Mouse (Mus musculus) G1E (cell line): ENCODE data around the gene Det1. TPM values are rescaled to one million over a fixed set of nuclear protein-coding genes. Genes with fewer than 3 reads are reported as not detected.

ENCODE experiments used
- ATAC-seq: 2 replicates; pipeline ENCODE4 v1.8.0; 2016; ENCODE audit warnings: mild to moderate bottlenecking; ENCODE audit not compliant: insufficient number of reproducible peaks, poor library complexity, low FRiP score, severe bottlenecking; ENCODE audit errors: extremely low read depth
- DNase-seq: peaks from one replicate; pipeline ENCODE4 v3.0.0; 2012; ENCODE audit warnings: low spot score
- H3K27me3 ChIP-seq: 2 replicates; pipeline ENCODE4 v1.6.1; 2012; ENCODE audit warnings: mild to moderate bottlenecking, low read length, inconsistent platforms; ENCODE audit not compliant: insufficient read depth
- H3K36me3 ChIP-seq: replicated peaks from 2 replicates; pipeline ENCODE3; 2012; ENCODE audit warnings: mild to moderate bottlenecking, inconsistent platforms
- H3K4me1 ChIP-seq: 2 replicates; pipeline ENCODE4 v1.6.1; 2012; ENCODE audit warnings: low read depth, low read length, inconsistent platforms, mixed read lengths; ENCODE audit not compliant: insufficient read depth
- H3K4me3 ChIP-seq: 2 replicates; pipeline ENCODE4 v1.5.1; 2012; ENCODE audit warnings: low read depth, mild to moderate bottlenecking, inconsistent platforms, low read length, moderate library complexity, mixed read lengths
- H3K9me3 ChIP-seq: replicated peaks from 2 replicates; pipeline ENCODE4 v1.6.1; 2012; ENCODE audit warnings: inconsistent platforms
- CTCF ChIP-seq: IDR thresholded peaks from 2 replicates; pipeline ENCODE4 v1.5.1; 2012; ENCODE audit warnings: low read depth, low read length, inconsistent platforms, mixed read lengths
- GATA1 ChIP-seq: IDR thresholded peaks from 2 replicates; pipeline ENCODE4 v1.6.1; 2012; ENCODE audit warnings: borderline replicate concordance, low read length, inconsistent platforms, mixed read lengths
- GATA2 ChIP-seq: IDR thresholded peaks from 2 replicates; pipeline ENCODE4 v1.6.1; 2012; ENCODE audit warnings: low read depth, low read length, inconsistent platforms, borderline replicate concordance
- POLR2AphosphoS5 ChIP-seq: IDR thresholded peaks from 2 replicates; pipeline ENCODE4 v1.6.1; 2012; ENCODE audit warnings: low read depth, low read length, inconsistent platforms; ENCODE audit not compliant: insufficient replicate concordance
- TAL1 ChIP-seq: conservative IDR thresholded peaks from 2 replicates; pipeline ENCODE4 v1.6.1; 2012; ENCODE audit warnings: low read depth, low read length, inconsistent platforms, mixed read lengths
- polyA plus RNA-seq: library from polyadenylated mRNA; stranded (reverse); fragments of >175 nt; gene quantifications from 2 replicates; pipeline ENCODE4 v1.2.3, GENCODE M21; 2012
- total RNA-seq, 2 experiments: library from RNA; stranded (forward) in 1 of 2; stranded (reverse) in 1 of 2; fragments of 200-1000 nt in 1 of 2; fragments of >200 nt in 1 of 2; fragmentation: Nextera tagmentation in 1 of 2; gene quantifications; 2 replicates each; pipeline ENCODE4 v1.2.3; 2014 to 2017

The Det1 gene
- total and polyA plus RNA-seq, 3 experiments: 8.8 to 42.5 (median 17.9) TPM

DNA sequence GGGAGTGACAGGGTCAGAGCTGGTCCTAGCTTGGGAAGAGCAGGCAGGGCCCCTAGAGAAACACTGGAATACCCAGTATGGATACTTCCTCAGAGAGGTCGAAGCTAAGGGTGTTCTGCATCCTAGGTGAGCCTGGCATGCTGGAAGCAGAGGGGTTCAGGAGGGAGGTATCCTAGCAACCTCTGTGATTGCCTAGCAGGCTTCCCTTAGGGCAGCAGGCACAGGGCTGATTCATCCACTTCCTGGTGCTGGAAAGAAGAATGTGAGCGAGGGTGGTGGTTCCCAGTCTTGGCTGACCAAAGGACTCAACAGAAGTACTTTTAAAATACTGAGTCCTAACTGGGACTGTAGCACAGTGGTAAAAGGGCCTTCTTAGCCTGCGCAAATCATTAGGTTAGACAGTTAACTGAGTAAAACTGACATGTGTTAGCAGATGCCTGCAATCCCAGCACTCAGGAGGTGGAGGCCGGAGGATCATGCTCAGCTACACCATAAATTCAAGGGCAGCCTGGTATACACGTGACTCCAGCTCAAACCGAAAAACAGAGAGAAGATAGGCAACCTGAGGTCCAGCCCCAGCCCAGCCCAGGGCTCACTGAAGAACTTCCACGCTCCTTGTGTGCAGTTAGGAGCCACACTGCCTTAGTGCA lies 16.9 kb upstream of the Det1 start:
- DNase-seq: no peak
- TF ChIP-seq GATA1: no peak
- no peak for TF ChIP-seq GATA2
- peaks cover 21% of the 10 kb centered on the region for H3K4me1 ChIP-seq
- ATAC-seq: peak; percentile 22; the same call in 1 of the 2 replicates
- peaks cover 44% of the 10 kb centered on the region for H3K27me3 ChIP-seq
- no peaks in the 10 kb centered on the region for H3K9me3 ChIP-seq
- H3K4me3 ChIP-seq: no peak overlapping the region
- H3K36me3 ChIP-seq: no peaks in the 10 kb centered on the region

DNA sequence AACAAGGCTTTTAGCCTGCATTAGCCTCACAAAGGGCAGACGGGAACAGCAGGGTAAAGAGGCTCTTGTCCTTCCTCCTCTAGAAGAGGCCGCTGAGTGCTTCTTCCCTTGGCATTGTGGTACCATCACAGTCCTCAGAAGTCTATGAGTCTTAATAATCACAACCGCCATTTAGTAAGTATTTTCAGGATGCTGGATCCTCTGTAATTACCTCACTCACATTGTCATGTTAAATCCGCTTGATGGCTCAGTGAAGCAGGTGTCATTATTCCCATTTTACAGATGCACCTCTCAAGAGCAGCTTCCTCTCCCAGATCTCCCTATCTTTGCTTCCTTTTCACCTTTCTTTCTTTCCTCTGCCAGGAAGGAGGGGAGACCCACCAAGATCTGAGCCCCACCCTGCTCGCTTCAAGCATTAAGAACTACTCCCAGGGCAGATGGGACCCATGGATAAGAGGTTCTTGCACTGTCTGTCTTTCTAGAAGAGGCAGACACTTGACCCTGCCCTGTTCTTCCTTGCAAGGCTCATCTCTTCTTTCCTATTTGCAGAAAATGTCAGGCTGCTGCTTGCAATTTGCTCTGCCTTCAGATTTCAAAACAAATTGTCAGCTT lies 8.1 kb upstream of the Det1 start:
- ATAC-seq (no peak), DNase-seq (no peak)
- Histone ChIP-seq H3K4me3 (no peak overlapping the region), H3K36me3 (no peaks in the 10 kb centered on the region), H3K4me1 (peaks cover 41% of the 10 kb centered on the region), H3K27me3 (no peaks in the 10 kb centered on the region; the same call in 1 of the 2 replicates), H3K9me3 (no peaks in the 10 kb centered on the region)
- no peak for TF ChIP-seq CTCF
- TF ChIP-seq GATA2: no peak
- no peak for TF ChIP-seq GATA1

DNA sequence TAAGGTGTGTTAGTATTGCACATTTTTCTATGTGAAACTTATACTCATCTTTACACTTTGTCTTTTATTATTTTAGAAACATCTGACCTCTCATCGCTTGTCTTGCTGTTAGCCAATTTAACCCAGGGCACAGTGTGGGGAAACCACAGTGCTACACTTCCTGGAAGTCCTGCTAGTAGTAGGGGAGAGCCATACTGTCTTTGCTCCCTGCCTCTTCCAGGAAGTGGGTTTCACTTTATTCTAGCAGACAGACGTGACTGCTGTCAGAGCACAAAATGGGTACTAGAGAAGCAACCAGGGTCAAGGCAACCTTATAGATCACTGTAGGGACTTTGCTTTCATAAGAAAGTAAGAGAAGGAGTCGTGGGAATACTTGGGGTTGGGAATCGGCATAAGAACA lies 7.0 kb upstream of the Det1 start:
- ATAC-seq (no peak), DNase-seq (peak; percentile 29)
- Histone ChIP-seq H3K4me3 (no peak overlapping the region; the same call in 1 of the 2 replicates), H3K9me3 (no peaks in the 10 kb centered on the region), H3K27me3 (no peaks in the 10 kb centered on the region; the same call in 1 of the 2 replicates), H3K4me1 (peaks cover 46% of the 10 kb centered on the region), H3K36me3 (no peaks in the 10 kb centered on the region)
- TF ChIP-seq GATA2 (no peak), POLR2AphosphoS5 (no peak), GATA1 (no peak), TAL1 (no peak), CTCF (no peak)

DNA sequence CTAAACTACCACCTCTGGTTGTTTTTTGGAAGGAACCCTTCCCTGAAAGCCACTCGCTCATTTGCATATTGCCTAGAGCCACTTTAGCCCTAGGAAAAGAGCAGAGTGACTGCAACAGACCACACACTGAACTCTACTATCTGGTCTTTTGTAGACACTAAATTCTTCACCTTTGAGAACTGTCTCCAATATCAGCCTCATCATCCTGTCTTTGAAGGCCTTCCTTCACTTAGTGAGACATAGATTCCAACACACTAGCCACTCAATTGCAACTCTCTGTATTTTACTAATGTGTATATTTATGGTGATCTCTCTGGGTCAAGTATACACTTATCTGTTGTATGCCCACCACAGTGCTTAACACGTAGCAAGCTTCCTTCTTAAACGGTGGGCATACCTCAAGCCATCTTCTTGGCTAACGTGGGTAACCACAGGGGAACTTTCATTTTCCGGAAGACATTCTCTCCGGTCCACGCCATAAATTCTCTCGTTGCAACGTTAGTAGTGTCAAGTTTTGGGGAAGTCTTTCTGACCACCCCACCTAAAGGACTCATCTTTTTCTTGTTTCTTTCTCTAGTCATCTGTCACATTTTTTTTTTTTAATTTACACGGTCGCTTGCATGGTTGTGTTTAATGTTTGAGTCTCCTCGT lies 872 bp downstream of the Det1 start:
- peaks cover 38% of the 10 kb centered on the region for H3K36me3 ChIP-seq
- no peak for ATAC-seq
- TF ChIP-seq GATA2 (no peak), GATA1 (no peak), POLR2AphosphoS5 (no peak), CTCF (no peak), TAL1 (no peak)
- no peak for DNase-seq
- no peaks in the 10 kb centered on the region for H3K9me3 ChIP-seq
- H3K4me1 ChIP-seq: peaks cover 54% of the 10 kb centered on the region
- no peaks in the 10 kb centered on the region for H3K27me3 ChIP-seq
- H3K4me3 ChIP-seq: peak overlapping the region; percentile 81

DNA sequence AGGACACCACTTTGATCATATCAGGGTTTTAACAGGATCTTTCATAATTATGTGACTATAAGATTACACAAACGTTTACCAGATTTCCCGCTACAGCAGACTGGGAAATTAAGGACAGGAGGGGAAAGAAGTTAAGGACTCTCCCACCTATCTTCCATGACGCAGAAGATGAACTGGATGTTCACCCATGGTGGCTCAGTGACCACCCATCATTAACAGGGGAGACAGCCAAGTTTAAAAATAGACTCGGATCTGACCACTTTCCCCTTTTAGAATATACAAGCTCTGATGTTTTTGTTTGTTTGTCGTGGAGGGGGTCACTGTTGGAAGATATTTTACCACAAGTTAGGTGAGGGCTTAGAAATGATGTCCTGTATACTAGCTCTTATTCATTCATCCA lies 5.5 kb downstream of the Det1 start:
- DNase-seq: no peak
- H3K4me3 ChIP-seq: no peak overlapping the region
- H3K27me3 ChIP-seq: no peaks in the 10 kb centered on the region
- peaks cover 45% of the 10 kb centered on the region for H3K4me1 ChIP-seq
- no peak for ATAC-seq
- TF ChIP-seq GATA2: no peak
- no peak for TF ChIP-seq CTCF
- TF ChIP-seq POLR2AphosphoS5: no peak
- no peak for TF ChIP-seq TAL1
- no peak for TF ChIP-seq GATA1
- no peaks in the 10 kb centered on the region for H3K9me3 ChIP-seq
- H3K36me3 ChIP-seq: peaks cover 80% of the 10 kb centered on the region

DNA sequence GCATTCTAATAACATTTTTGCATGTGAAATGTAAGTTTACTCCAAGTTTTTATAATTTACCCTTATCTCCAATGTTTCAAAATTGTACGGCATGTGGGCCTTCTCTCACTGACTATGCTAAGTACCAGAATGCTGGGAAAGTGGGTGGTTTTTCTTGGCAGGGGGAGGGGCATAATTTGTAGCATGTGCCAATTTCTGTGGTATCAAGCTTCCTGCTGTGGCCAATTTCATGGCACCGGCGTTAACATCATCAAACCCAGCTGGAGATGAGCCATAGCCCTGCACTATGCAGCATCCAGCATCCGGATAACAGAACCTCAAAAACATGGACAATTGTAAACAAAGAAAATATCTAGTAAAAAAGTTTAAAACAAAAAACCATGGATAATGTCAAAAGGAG lies 9.8 kb downstream of the Det1 start:
- ATAC-seq (no peak), DNase-seq (no peak)
- Histone ChIP-seq H3K4me1 (peaks cover 30% of the 10 kb centered on the region), H3K9me3 (no peaks in the 10 kb centered on the region), H3K27me3 (no peaks in the 10 kb centered on the region), H3K36me3 (peaks cover 81% of the 10 kb centered on the region), H3K4me3 (no peak overlapping the region)
- no peak for TF ChIP-seq TAL1
- no peak for TF ChIP-seq CTCF
- no peak for TF ChIP-seq POLR2AphosphoS5
- no peak for TF ChIP-seq GATA1

DNA sequence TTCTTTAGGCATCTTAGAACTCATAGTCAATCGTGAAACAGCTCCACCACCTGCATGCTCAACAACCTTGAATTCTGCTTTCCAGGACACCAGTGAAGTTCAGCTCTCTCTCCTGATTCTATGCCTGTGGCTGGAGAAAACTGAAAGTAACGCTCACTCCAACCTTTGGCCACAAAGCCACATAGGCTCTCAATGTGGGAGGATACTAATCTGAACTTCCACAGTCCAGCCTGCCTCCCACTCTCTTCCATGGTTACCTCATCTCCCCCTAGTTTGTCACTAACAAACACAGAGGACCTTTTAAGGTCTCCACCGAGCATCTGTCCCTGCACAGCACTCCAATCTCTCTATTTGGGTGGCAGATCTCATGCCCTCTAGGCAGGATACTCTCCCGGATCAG lies 11.4 kb downstream of the Det1 start:
- Histone ChIP-seq H3K36me3 (peaks cover 68% of the 10 kb centered on the region), H3K9me3 (no peaks in the 10 kb centered on the region), H3K4me3 (no peak overlapping the region), H3K4me1 (peaks cover 17% of the 10 kb centered on the region; the same call in 1 of the 2 replicates), H3K27me3 (no peaks in the 10 kb centered on the region)
- ATAC-seq (no peak), DNase-seq (no peak)
- TF ChIP-seq POLR2AphosphoS5: no peak
- TF ChIP-seq CTCF: no peak
- TF ChIP-seq TAL1: no peak
- TF ChIP-seq GATA1: no peak
- TF ChIP-seq GATA2: no peak
